Mouse (Mus musculus): Measurements from ENCODE around the gene Asic2.

DNA sequence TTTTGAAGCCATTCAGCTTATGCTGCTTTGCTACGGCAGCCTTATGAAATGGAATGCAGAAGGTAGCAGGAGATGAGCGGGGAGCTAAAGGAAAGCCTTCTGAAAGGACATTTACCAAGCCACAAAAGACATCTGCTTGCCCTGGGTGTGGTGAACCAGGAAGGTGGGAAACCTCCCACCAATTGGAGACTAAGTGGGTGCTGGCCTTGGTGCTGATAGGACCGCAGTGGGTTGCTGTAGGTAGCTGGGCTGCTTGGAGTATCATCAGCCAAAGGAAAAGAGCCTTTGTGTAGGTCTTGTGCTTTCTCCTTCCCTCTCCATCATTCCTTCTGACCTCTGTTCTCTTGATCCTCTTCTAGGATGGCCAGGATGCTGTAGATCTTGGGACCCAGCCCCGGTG lies 774.4 kb downstream of the Asic2 start:
- TF ChIP-seq CTCF (IDR thresholded peaks at IDR 0.05; ENCODE audit: control insufficient read depth, insufficient read depth, low read length) (no peak), POLR2A (IDR thresholded peaks at IDR 0.05; ENCODE audit: borderline replicate concordance, control insufficient read depth, low read depth, low read length) (no peak)
